Mouse (Mus musculus): ENCODE data around the gene Uso1.

DNA sequence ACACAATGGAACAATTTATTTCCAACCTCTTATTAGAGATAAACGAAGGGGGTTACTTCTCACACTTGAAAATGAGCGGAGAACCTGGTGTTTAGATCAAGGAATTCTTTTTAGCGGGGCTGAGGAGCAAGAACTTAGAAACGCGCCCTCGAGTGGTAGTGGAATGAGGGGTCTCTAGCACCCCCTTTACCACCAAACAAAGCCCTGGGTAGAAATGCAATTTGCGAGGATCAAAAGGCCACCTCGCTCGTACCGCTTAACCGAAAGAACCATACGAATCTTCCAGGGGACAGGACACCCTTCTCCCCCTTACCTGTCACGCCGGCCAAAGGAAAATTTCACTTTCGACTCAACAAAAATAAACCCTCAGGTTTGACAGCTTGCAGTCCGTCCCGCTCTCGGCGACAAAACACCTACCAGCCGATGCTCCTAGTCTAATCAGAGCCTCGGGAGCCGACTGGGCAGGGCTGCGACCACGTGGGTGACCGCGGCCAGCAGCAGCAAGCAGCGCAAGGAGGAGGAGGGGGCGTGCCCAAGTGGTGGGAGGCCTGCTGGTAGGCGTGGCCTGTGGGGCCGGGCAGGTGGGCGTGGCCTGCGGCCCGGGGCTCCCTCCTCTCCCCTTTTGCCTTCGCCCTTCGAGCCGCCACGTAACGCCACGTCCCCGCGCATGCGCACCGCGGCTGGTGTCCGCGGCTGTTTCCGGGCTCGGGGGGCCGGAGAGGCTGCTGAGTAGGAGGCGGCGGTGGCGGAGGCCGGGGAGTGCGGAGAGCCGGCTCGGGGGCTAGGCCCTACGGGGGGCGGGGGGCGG lies at the start of gene Uso1:
- TF ChIP-seq CTCF (IDR thresholded peaks at IDR 0.05; ENCODE audit: low read depth, low read length) (no peak), GATA1 (IDR thresholded peaks at IDR 0.05; ENCODE audit: borderline replicate concordance, low read length) (no peak), TAL1 (conservative IDR thresholded peaks at IDR 0.05; ENCODE audit: low read depth, low read length) (no peak), POLR2AphosphoS5 (IDR thresholded peaks at IDR 0.05; ENCODE audit: insufficient replicate concordance, low read depth, low read length) (no peak)
